Mouse (Mus musculus) right cerebral cortex, postnatal 4 days (tissue): Measurements from ENCODE around the gene Pvalb.

Experiments used
- DNase-seq: peaks from one replicate; pipeline ENCODE4 v3.0.0-alpha.2; 2022

Pvalb gene

GRCm38 (mm10) chr15:78195096-78195880, 10.9 kb downstream of the Pvalb start:
- DNase-seq: no peak

GRCm38 (mm10) chr15:78194320-78194719, 11.9 kb downstream of the Pvalb start:
- DNase-seq: no peak

GRCm38 (mm10) chr15:78189636-78190035, 16.6 kb downstream of the Pvalb start:
- no peak for DNase-seq

GRCm38 (mm10) chr15:78188546-78188945, 17.7 kb downstream of the Pvalb start:
- DNase-seq: no peak

- DNase-seq: no peak
These were observed 19.3 kb downstream of the Pvalb start for GRCm38 (mm10) chr15:78186906-78187305.

GRCm38 (mm10) chr15:78185609-78186008, 20.6 kb downstream of the Pvalb start:
- no peak for DNase-seq

- DNase-seq: peak; percentile 62
These were observed 21.3 kb downstream of the Pvalb start for GRCm38 (mm10) chr15:78184855-78185254.

- peak; percentile 82 for DNase-seq
These were observed 24.3 kb downstream of the Pvalb start for GRCm38 (mm10) chr15:78181701-78182405.

- DNase-seq: no peak
These were observed 26.4 kb downstream of the Pvalb start for GRCm38 (mm10) chr15:78179775-78180174.

GRCm38 (mm10) chr15:78178397-78178796, 27.8 kb downstream of the Pvalb start:
- peak; percentile 89 for DNase-seq

GRCm38 (mm10) chr15:78177257-78177656, 28.9 kb downstream of the Pvalb start:
- DNase-seq: no peak

- DNase-seq: no peak
These were observed 31.3 kb downstream of the Pvalb start for GRCm38 (mm10) chr15:78174887-78175245.

GRCm38 (mm10) chr15:78173972-78174886, 32.0 kb downstream of the Pvalb start, which contains the start of gene Ift27:
Ift27 (minus strand) TSS chr15:78174107.
- peak; percentile 87 for DNase-seq

GRCm38 (mm10) chr15:78172899-78173817, 33.0 kb downstream of the Pvalb start:
- no peak for DNase-seq

GRCm38 (mm10) chr15:78172256-78172898, 33.8 kb downstream of the Pvalb start:
- DNase-seq: peak; percentile 44

- no peak for DNase-seq
These were observed 34.5 kb downstream of the Pvalb start for GRCm38 (mm10) chr15:78171651-78172050.

- DNase-seq: no peak
These were observed 35.5 kb downstream of the Pvalb start for GRCm38 (mm10) chr15:78170708-78171107.

- DNase-seq: no peak
These were observed 36.6 kb downstream of the Pvalb start for GRCm38 (mm10) chr15:78169566-78169965.

- no peak for DNase-seq
These were observed 40.9 kb downstream of the Pvalb start for GRCm38 (mm10) chr15:78165292-78165691.

GRCm38 (mm10) chr15:78164466-78164865, 41.7 kb downstream of the Pvalb start:
- DNase-seq: no peak

GRCm38 (mm10) chr15:78161946-78162345, 44.3 kb downstream of the Pvalb start:
- no peak for DNase-seq
